Mouse (Mus musculus) limb, embryonic 15.5 days (tissue): ENCODE results near the gene Amdhd1. TPM values are rescaled to one million over a fixed set of nuclear protein-coding genes. Genes with fewer than 3 reads are reported as not detected.
"Not testable (repeated sequence)": the region's sequence is repeated elsewhere in the genome, so short reads cannot be mapped to it uniquely, and the experiment has no call there.

ENCODE experiments used
- ATAC-seq: fragments of 200-750 bp; cut with Nextera tagmentation; 2 replicates; pipeline ENCODE4 v1.8.0; 2017; ENCODE audit warnings: low read depth, moderate TSS enrichment; ENCODE audit not compliant: insufficient number of reproducible peaks, low FRiP score, low TSS enrichment
- H3K27ac ChIP-seq: fragments of 300-500 bp; sonication (generic); 2 replicates; pipeline ENCODE4 v1.5.1; 2015; ENCODE audit warnings: moderate library complexity, mild to moderate bottlenecking, inconsistent platforms
- H3K27me3 ChIP-seq: fragments of 300-500 bp; sonication (generic); 2 replicates; pipeline ENCODE4 v1.6.1; 2015; ENCODE audit warnings: inconsistent platforms
- H3K36me3 ChIP-seq: fragments of 300-500 bp; sonication (generic); 2 replicates; pipeline ENCODE4 v1.6.1; 2015; ENCODE audit warnings: inconsistent platforms
- H3K4me1 ChIP-seq: fragments of 300-500 bp; sonication (generic); 2 replicates; pipeline ENCODE4 v1.6.1; 2015; ENCODE audit warnings: inconsistent platforms
- H3K4me2 ChIP-seq: fragments of 300-500 bp; sonication (generic); 2 replicates; pipeline ENCODE4 v1.6.1; 2015; ENCODE audit warnings: mild to moderate bottlenecking, inconsistent platforms
- H3K4me3 ChIP-seq: fragments of 300-500 bp; sonication (generic); 2 replicates; pipeline ENCODE4 v1.5.1; 2015; ENCODE audit warnings: mild to moderate bottlenecking, inconsistent platforms
- H3K9ac ChIP-seq: fragments of 300-500 bp; sonication (generic); 2 replicates; pipeline ENCODE4 v1.6.1; 2015; ENCODE audit warnings: inconsistent platforms
- H3K9me3 ChIP-seq: fragments of 300-500 bp; sonication (generic); 2 replicates; pipeline ENCODE4 v1.6.1; 2016; ENCODE audit warnings: inconsistent platforms
- WGBS: fragments of 180-500 bp; shearing (Covaris S2); methylation state at CpG from one replicate; pipeline ENCODE4 v1.1.7; 2015; 5-methylcytosine and 5-hydroxymethylcytosine counted together
- polyA plus RNA-seq: library from polyadenylated mRNA; unstranded; fragments of >200 nt; fragmentation: Nextera tagmentation; extraction: Ambion mirVana; gene quantifications from 2 replicates; pipeline ENCODE4 v1.2.1, GENCODE M21; 2015

Amdhd1 gene
- polyA plus RNA-seq, 1 experiment from 2014 or later, result 0.24 TPM

GRCm38 (mm10) chr10:93559786-93560185 lies 20.0 kb upstream of the Amdhd1 start:
- no peaks in the 10 kb centered on the region for H3K9me3 ChIP-seq
- ATAC-seq, result no peak

GRCm38 (mm10) chr10:93557971-93558370 lies 18.1 kb upstream of the Amdhd1 start:
- 64% methylated on average over 2 of the region's 2 CpGs for WGBS
- H3K27ac ChIP-seq, result not testable (repeated sequence)

More at GRCm38 (mm10) chr10:93559786-93560185, 20.0 kb upstream of the Amdhd1 start:
- no peak overlapping the region for H3K9ac ChIP-seq
- H3K27ac ChIP-seq, result no peak overlapping the region
- no peaks in the 10 kb centered on the region for H3K4me1 ChIP-seq
- no peaks in the 10 kb centered on the region for H3K36me3 ChIP-seq
- no peaks in the 10 kb centered on the region for H3K27me3 ChIP-seq
- 67% methylated on average over 9 of the region's 9 CpGs for WGBS
- H3K4me2 ChIP-seq, result no peak overlapping the region
- H3K4me3 ChIP-seq, result no peak overlapping the region

DNA sequence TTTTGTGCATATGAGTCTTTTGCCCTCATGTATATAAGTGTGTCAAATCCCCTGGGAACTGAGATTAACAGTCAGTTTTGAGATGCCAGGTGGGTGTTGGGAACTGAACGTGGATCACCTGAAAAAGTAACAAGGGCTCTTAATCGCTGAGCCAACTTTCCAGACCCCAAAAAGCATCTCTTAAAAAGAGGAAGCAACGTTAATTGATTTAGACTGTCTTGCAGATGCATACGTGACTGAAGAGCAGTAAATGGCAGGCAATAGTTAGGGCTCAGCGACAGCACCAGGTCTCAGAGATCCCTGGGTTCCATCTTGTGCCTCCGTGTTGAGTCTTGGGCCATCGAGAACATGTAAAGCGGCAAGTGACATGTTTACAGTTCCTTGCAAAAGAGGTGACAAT lies 12.8 kb upstream of the Amdhd1 start:
- WGBS, result 78% methylated on average over 8 of the region's 8 CpGs
- no peaks in the 10 kb centered on the region for H3K9me3 ChIP-seq
- ATAC-seq, result no peak
- no peaks in the 10 kb centered on the region for H3K36me3 ChIP-seq
- H3K9ac ChIP-seq, result no peak overlapping the region
- no peak overlapping the region for H3K4me2 ChIP-seq
- 0 out of 2 replicates have a peak, but pooled peaks cover 2% of the 10 kb centered on the region for H3K4me1 ChIP-seq
- H3K4me3 ChIP-seq, result no peak overlapping the region
- no peaks in the 10 kb centered on the region for H3K27me3 ChIP-seq
- no peak overlapping the region for H3K27ac ChIP-seq

More at GRCm38 (mm10) chr10:93557971-93558370, 18.1 kb upstream of the Amdhd1 start:
- H3K36me3 ChIP-seq, H3K4me2 ChIP-seq, ATAC-seq, H3K9ac ChIP-seq, H3K27me3 ChIP-seq, H3K4me3 ChIP-seq, H3K4me1 ChIP-seq, H3K9me3 ChIP-seq: not testable (repeated sequence)

- Histone ChIP-seq H3K4me2 (no peak overlapping the region), H3K9ac (no peak overlapping the region), H3K9me3 (no peaks in the 10 kb centered on the region), H3K27me3 (no peaks in the 10 kb centered on the region), H3K4me3 (no peak overlapping the region), H3K4me1 (0 out of 2 replicates have a peak, but pooled peaks cover 2% of the 10 kb centered on the region), H3K27ac (no peak overlapping the region), H3K36me3 (no peaks in the 10 kb centered on the region)
- no peak for ATAC-seq
- WGBS, result 67% methylated on average over 10 of the region's 10 CpGs
Observed at GRCm38 (mm10) chr10:93549821-93550220, 10.0 kb upstream of the Amdhd1 start.

DNA sequence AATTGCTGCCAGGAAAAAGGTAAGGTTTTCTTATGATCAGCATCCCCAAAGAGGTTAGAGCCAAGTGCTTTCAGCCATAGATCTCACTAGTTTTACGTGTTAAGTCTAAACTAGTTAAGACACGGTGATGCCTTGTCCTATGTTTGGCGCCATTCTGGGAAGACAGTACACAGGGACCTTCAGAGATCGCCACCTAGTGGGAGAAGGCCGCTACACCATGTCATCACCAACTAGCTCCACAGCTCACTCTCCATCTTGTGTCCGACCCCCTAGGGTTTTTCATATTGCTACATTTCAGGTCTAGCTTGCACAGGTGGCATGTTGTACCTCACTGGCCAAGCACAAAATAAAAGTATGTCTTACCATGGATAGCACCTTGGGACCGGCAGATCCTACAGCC lies 9.2 kb upstream of the Amdhd1 start:
- H3K36me3 ChIP-seq, result no peaks in the 10 kb centered on the region
- H3K4me2 ChIP-seq, result no peak overlapping the region
- ATAC-seq, result no peak
- WGBS, result 13% methylated on average over 7 of the region's 7 CpGs
- H3K4me1 ChIP-seq, result 0 out of 2 replicates have a peak, but pooled peaks cover 2% of the 10 kb centered on the region
- no peaks in the 10 kb centered on the region for H3K9me3 ChIP-seq
- no peak overlapping the region for H3K9ac ChIP-seq
- H3K4me3 ChIP-seq, result no peak overlapping the region
- no peaks in the 10 kb centered on the region for H3K27me3 ChIP-seq
- no peak overlapping the region for H3K27ac ChIP-seq

GRCm38 (mm10) chr10:93547741-93548270 lies 8.0 kb upstream of the Amdhd1 start:
- Histone ChIP-seq H3K4me2 (no peak overlapping the region), H3K9ac (no peak overlapping the region), H3K27ac (no peak overlapping the region), H3K27me3 (no peaks in the 10 kb centered on the region), H3K4me1 (0 out of 2 replicates have a peak, but pooled peaks cover 2% of the 10 kb centered on the region), H3K9me3 (no peaks in the 10 kb centered on the region), H3K36me3 (no peaks in the 10 kb centered on the region), H3K4me3 (no peak overlapping the region)
- no peak for ATAC-seq
- 87% methylated on average over 4 of the region's 4 CpGs for WGBS

DNA sequence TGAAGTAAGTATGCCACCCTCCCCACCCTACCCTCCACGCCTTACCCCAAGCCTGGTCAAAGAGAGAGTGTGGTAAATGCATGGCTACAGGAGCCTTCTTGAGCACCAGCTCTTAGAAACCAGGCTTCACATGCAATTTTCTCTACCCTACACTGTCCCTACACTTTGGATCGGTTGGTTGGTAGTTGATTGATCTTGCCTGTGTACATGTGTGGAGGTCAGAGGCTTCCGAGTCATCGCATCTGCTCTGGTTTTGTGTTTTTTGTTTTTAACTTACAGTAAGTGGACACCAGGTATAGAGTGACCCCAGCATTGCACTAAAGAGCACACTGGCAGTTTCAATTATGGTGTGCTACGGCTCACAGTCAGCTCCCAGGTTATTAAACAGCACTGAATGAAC lies 4.3 kb upstream of the Amdhd1 start:
- 70% methylated on average over 5 of the region's 5 CpGs for WGBS
- no peak for ATAC-seq

DNA sequence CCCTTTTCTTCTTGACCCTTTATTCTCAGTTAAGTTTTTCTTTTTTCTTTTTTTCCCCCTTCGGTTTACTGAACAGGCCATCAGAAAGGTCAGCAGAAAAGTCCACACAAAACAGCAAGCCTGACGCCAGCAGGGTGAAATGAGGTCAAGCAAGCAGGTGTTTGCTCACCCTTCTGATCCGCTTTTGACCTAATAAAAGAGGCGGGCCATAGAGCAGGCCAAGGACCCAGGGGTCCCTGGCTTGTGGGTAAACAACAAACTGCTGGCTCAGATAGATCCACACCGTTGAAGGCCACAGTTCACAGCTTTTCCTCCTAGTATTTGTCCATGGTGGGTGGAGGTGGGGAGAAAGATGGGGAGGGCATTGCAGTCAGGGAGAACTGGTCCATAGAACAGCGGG lies 3.3 kb upstream of the Amdhd1 start:
- no peak for ATAC-seq
- Histone ChIP-seq H3K9ac (no peak overlapping the region), H3K27ac (no peak overlapping the region), H3K4me3 (no peak overlapping the region), H3K4me1 (peaks cover 11% of the 10 kb centered on the region), H3K4me2 (no peak overlapping the region), H3K27me3 (0 out of 2 replicates have a peak, but pooled peaks cover 2% of the 10 kb centered on the region), H3K9me3 (no peaks in the 10 kb centered on the region), H3K36me3 (no peaks in the 10 kb centered on the region)
- 65% methylated on average over 6 of the region's 6 CpGs for WGBS

More for the DNA sequence above, 4.3 kb upstream of the Amdhd1 start:
- peaks cover 12% of the 10 kb centered on the region for H3K4me1 ChIP-seq
- no peak overlapping the region for H3K9ac ChIP-seq
- H3K27ac ChIP-seq, result no peak overlapping the region
- no peaks in the 10 kb centered on the region for H3K27me3 ChIP-seq
- no peak overlapping the region for H3K4me2 ChIP-seq
- H3K36me3 ChIP-seq, result no peaks in the 10 kb centered on the region
- H3K4me3 ChIP-seq, result no peak overlapping the region
- H3K9me3 ChIP-seq, result no peaks in the 10 kb centered on the region

DNA sequence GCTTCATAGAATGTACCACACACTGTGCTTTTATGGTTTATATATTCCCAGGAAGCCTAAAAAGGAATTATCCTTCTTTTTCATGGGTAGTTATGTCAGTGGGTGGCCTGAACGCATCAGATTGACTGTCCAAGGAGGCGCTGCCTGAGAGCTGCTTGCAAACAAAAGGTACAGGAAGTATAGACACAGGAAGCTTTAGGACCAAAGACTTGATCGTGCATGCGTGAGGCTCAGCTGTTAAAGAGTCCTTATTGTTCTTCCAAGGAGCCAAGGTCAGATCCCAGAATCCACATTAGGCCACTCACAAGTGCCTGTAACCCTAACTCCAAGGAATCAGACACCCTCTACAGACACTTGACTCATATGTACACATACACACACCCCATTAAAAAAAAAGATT lies 2.5 kb upstream of the Amdhd1 start:
- 65% methylated on average over 4 of the region's 4 CpGs for WGBS
- no peaks in the 10 kb centered on the region for H3K9me3 ChIP-seq
- H3K36me3 ChIP-seq, result no peaks in the 10 kb centered on the region
- no peak overlapping the region for H3K4me3 ChIP-seq
- no peak overlapping the region for H3K4me2 ChIP-seq
- H3K4me1 ChIP-seq, result peaks cover 11% of the 10 kb centered on the region
- no peak for ATAC-seq
- no peak overlapping the region for H3K9ac ChIP-seq
- 0 out of 2 replicates have a peak, but pooled peaks cover 3% of the 10 kb centered on the region for H3K27me3 ChIP-seq
- no peak overlapping the region for H3K27ac ChIP-seq

DNA sequence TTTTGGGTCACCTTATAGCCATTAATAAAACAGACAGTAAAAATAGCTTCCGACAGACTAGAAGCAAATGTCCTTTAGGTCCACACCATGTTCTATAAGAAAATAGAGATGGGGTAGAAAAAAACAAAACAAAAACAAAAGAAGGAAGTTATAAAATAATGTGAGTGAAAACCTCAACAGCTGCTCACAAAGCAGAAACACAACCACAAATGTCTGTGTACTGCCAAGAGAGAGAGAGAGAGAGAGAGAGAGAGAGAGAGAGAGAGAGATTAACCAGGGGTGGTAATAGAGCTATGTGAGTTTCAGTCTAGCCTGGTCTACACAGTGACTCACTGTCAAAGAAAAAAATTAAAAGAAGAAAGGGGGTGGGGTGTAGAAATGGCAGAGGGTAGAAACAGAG lies 1.8 kb upstream of the Amdhd1 start:
- Histone ChIP-seq H3K9ac (no peak overlapping the region), H3K4me2 (no peak overlapping the region), H3K4me1 (peaks cover 11% of the 10 kb centered on the region), H3K9me3 (no peaks in the 10 kb centered on the region), H3K4me3 (no peak overlapping the region), H3K27ac (no peak overlapping the region), H3K36me3 (no peaks in the 10 kb centered on the region), H3K27me3 (0 out of 2 replicates have a peak, but pooled peaks cover 3% of the 10 kb centered on the region)
- no peak for ATAC-seq
- WGBS, result 57% methylated on average over 1 of the region's 1 CpGs

- Histone ChIP-seq H3K9ac (peak within 1 kb of the TSS; percentile 33; the same call in 1 of the 2 replicates), H3K36me3 (no peaks in the 10 kb centered on the region), H3K4me1 (peaks cover 11% of the 10 kb centered on the region), H3K4me3 (peak within 1 kb of the TSS; percentile 43), H3K27me3 (0 out of 2 replicates have a peak, but pooled peaks cover 3% of the 10 kb centered on the region), H3K4me2 (peak within 1 kb of the TSS; percentile 86), H3K9me3 (no peaks in the 10 kb centered on the region), H3K27ac (no peak within 1 kb of the TSS)
- ATAC-seq, result no peak
- WGBS, result 62% methylated on average over 17 of the region's 17 CpGs
Observed at GRCm38 (mm10) chr10:93540431-93541210, 788 bp upstream of the Amdhd1 start, which contains the start of gene Ccdc38. Gene Ccdc38 (plus strand): TSS chr10:93540632.

GRCm38 (mm10) chr10:93538818-93539217 lies 1.0 kb downstream of the Amdhd1 start:
- no peak overlapping the region for H3K4me3 ChIP-seq
- H3K27ac ChIP-seq, result no peak overlapping the region
- H3K4me2 ChIP-seq, result no peak overlapping the region
- no peaks in the 10 kb centered on the region for H3K36me3 ChIP-seq
- peaks cover 15% of the 10 kb centered on the region for H3K4me1 ChIP-seq
- no peak overlapping the region for H3K9ac ChIP-seq
- H3K9me3 ChIP-seq, result no peaks in the 10 kb centered on the region
- H3K27me3 ChIP-seq, result peaks cover 7% of the 10 kb centered on the region
- 51% methylated on average over 6 of the region's 6 CpGs for WGBS
- no peak for ATAC-seq
